Mouse (Mus musculus) liver (tissue): ENCODE results near the gene Adam22.
"Not testable (repeated sequence)": the region's sequence is repeated elsewhere in the genome, so short reads cannot be mapped to it uniquely, and the experiment has no call there.

Experiments used
- DNase-seq: peaks from one replicate; pipeline ENCODE4 v3.0.0-alpha.2; 2020; ENCODE audit warnings: mixed read lengths

Gene Adam22

DNA sequence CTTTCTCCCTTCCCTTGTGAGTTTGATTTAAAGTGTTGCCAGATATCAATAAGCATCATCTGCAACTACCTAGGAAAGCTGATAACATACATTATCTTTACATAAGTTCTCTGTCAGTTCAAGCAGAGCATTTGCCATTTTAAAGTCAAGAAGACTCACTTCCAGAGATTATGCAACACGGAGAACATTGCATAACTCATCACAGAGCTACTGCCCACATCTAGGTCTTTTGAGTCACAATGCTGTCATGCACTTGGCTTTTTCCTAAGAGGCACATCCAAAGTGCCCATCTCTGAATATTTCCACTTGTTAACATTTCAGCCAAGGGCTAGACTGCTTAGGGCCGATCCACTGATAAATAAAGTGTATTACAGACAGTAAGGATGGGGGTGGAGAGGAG lies 55.6 kb downstream of the Adam22 start:
- DNase-seq: no peak

GRCm38 (mm10) chr5:8310907-8311306 lies 57.1 kb downstream of the Adam22 start:
- no peak for DNase-seq

GRCm38 (mm10) chr5:8297719-8298419 lies 70.1 kb downstream of the Adam22 start:
- no peak for DNase-seq

GRCm38 (mm10) chr5:8293287-8293686 lies 74.7 kb downstream of the Adam22 start:
- no peak for DNase-seq

- no peak for DNase-seq
Measured at GRCm38 (mm10) chr5:8291496-8291895, 76.5 kb downstream of the Adam22 start.

DNA sequence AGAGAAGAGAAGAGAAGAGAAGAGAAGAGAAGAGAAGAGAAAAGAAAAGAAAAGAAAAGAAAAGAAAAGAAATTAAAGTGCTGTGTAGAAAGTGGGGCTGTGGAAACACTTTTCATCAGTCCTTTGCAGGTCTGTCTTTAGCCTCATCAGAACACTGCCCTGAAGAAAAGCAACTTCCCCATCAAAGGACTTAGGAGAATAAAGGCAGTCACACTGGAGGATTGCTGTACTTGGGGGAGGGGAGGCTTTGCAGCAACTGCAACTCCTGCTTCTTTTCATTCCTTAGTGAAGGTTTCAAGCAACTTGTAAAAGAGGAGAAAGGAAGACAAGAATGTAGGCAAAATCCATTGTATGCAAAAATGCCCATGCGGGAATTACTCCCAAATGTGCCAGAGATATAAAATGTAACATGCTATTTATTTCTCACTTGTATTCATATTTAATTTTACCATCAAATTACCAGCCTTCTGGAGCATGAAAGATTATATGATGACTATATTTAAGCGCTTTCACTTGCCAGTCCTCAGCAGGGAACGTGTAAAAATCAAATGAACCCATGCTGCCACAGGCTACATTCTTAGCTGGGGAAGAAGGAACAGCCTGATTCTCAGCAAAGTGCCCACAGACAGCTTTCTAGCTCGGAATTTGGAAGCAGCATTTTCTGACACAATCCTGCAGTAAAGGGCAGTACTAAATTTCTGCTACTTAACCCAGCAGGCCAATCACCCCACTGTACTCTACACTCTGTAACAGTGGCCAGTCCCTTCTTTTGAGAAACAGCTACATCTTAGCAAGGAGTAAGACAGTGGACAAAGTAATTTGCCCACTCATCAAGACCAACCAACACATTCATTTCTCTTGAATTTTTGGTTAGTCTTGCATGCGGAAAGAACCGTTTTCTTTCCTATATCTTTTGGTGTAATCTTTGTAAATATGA lies 78.0 kb downstream of the Adam22 start:
- DNase-seq: no peak

DNA sequence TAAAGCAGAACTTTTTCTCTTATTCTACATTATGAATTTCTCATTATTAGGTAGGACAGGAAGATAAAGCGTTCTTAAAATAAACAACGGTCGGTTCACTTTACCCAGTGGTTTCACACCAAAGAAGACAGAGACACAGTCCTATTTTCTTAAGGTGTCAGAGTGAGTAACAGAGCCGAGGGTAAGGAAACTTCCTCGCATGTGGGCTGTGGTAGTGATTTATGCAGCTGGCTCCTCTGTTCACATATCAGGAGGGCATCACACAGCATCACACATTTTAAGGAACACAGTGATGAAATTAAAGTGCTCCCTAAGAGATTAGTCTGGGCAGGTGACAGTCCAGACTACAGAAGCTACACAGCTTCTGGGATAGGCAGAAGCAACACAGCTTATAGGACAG lies 83.8 kb downstream of the Adam22 start:
- DNase-seq: no peak

GRCm38 (mm10) chr5:8276141-8276540 lies 91.8 kb downstream of the Adam22 start:
- DNase-seq: no peak

DNA sequence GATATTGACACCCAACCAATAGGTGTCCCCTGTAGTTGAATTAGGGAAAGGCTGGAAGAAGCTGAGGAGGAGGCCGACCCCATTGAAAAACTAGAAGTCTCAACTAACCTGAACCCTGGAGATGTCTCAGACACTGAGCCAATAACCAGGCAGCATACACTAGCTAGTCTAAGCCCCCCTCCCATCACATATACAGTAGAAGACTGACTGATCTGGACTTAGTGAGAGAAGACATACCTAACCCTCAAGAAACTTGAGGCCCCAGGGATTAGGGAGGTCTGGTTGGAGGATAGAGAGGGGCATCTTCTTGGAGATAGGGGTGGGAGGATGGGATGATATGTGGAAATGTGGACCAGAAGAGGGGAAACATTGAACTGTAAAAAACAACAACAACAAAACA lies 110.6 kb downstream of the Adam22 start:
- no peak for DNase-seq

DNA sequence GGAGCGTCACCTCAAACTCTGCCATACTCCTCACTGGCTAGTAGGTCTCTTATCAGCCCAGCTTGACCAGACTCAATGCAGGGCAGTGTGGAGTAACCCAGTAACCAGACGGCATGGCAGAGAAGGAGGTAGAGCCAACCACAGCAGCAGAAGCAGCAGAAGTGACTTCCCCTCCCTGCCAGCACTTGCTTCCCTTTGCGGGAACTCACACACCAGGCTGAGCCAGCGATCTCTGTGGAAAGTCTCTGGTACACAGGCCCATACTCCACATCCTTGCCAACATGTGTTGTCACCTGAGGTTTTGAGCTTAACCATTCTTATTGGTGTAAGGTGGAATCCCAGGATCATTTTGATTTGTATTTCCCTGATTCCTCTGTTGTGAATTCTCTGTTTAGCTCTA lies 111.5 kb downstream of the Adam22 start:
- DNase-seq: no peak

GRCm38 (mm10) chr5:8244696-8245095 lies 123.3 kb downstream of the Adam22 start:
- DNase-seq: no peak

- DNase-seq: no peak
Measured at GRCm38 (mm10) chr5:8243064-8243615, 124.8 kb downstream of the Adam22 start.

DNA sequence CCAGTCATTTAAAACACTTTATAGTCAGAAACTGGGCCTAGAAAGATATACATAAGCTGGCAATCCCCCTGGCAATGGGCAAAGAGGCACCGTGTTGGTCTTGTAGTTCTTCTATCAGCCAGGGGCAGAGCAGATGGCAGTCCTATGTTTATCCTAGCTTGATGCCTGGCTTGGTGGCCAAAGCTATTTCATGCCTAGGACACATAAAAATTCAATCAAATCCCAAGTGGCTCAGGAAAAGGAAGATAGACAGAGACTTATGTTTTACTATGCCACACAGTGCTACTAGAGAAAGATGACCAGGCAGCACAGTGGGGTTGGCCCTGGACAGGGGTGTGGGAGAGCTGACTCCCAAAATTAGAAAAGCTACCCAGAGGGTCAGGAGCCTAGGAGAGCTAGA lies 125.3 kb downstream of the Adam22 start:
- DNase-seq: no peak

- no peak for DNase-seq
Measured at GRCm38 (mm10) chr5:8227073-8227472, 140.9 kb downstream of the Adam22 start.

GRCm38 (mm10) chr5:8224321-8224705 lies 143.6 kb downstream of the Adam22 start:
- DNase-seq: no peak

GRCm38 (mm10) chr5:8223597-8224320 lies 144.2 kb downstream of the Adam22 start:
- no peak for DNase-seq

DNA sequence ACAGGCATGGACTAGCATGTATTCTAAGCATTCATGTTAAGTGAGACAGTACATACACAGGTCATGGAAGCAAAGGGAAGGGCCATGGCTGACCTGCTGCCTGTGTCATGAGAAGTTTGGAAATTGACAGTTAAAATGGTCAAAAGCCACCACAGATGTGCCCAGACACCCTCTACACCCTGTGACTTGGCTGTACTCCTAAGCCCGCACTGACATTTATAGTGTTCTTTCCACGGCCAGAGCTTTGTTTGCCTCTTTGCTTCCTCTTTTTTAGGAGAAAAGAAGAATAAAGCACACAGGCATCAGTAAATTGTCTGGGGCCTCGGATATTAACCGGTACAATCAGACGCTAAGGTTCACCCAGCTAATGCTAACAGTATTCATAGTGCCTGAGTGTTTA lies 146.3 kb downstream of the Adam22 start:
- no peak for DNase-seq

DNA sequence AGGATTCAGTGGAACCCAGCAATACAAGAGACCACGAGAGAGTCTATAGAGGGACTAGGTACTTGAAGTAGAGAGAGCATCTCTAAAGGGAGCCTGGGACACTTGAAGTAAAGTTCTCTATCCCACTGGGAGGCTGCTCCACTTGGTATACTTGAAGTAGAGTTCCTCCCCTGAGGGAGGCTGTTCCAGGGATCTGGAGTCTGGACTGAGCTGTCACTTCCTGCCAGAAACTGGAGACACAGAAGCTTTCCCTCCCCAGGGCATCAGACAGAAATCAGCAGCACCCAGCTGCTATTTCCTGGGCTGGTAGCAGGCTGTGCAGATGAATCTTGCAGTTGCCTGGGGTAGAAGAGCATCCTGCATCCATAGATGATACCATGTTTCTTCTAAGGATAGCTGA lies 152.1 kb downstream of the Adam22 start:
- no peak for DNase-seq

DNA sequence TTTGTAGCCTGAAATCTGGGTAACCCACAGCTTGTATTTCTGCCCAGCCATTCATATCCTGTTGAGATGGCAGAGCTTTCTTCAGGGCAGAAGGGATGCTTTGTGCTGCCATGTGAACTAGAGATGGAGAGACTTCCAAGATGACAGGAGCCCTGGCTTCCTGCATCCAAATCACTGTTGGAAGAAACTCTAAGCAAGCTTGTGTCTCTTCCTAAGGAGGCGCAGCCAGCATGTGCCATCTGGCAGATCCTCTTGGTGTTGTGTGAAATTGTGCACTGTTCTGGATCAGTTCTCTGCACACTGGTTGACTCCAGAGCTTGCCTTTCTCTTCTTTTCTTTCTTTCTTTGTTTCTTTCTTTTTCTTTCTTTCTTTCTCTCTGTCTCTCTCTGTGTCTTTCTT lies 183.0 kb downstream of the Adam22 start:
- DNase-seq: not testable (repeated sequence)

- no peak for DNase-seq
Measured at GRCm38 (mm10) chr5:8180646-8181045, 187.3 kb downstream of the Adam22 start.

DNA sequence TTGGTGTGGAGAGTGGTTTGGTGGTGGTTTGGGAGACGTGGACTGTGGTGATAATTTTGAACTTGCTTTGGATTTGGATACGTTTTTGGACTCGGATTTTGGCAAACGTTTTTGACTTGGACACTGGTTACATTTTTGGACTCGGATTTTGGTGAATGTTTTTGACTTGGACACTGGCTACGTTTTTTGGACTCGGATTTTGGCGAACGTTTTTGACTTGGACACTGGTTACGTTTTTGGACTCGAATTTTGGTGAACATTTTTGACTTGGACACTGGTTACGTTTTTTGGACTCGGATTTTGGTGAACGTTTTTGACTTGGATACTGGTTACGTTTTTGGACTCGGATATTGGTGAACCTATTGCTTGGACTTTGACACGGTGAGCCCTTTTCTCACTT lies 189.8 kb downstream of the Adam22 start:
- DNase-seq: no peak

GRCm38 (mm10) chr5:8164773-8165172 lies 203.2 kb downstream of the Adam22 start:
- DNase-seq: no peak

DNA sequence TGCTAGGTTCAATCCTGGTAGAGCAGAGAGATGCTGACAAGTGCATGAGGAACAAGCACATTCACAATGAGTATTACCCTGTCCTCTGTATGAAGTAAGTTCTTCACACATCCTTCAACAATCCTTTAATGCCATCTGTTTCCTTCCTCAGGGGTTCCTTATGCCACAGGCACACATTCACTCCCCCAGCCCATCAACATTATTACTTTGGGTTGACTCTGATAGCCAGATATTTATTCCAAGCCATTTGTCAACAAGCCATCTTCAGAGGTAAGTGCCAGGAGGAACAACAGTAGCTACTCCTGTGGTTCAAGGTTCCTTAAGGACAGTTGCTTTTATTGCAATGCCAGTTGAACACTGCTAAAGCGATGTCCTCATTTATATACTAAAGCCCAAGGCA lies 216.3 kb downstream of the Adam22 start:
- DNase-seq: no peak
